Mouse (Mus musculus): ENCODE data around the gene Hyal2. TPM values are rescaled to one million over a fixed set of nuclear protein-coding genes. Genes with fewer than 3 reads are reported as not detected.

Hyal2 gene
- polyA plus RNA-seq, 1 experiment from 2014 or later = 138 TPM

GRCm38 (mm10) chr9:107542352-107542686, 25.4 kb upstream of the Hyal2 start:
- 0% methylated on average over 11 of the region's 11 CpGs for WGBS
- no peak overlapping the region for H3K27ac ChIP-seq (replicated peaks; ENCODE audit: low read depth, low read length)
- no peaks in the 10 kb centered on the region; the same call in none of the 2 replicates for H3K36me3 ChIP-seq (replicated peaks; ENCODE audit: control insufficient read depth, insufficient read depth, low read depth, low read length)
- DNase-seq (ENCODE audit: low spot score) = no peak
- peak overlapping the region; percentile 80 for H3K4me2 ChIP-seq (ENCODE audit: low read depth, low read length)
- no peaks in the 10 kb centered on the region for H3K27me3 ChIP-seq (ENCODE audit: control insufficient read depth, insufficient read depth, low read length)
- no peaks in the 10 kb centered on the region for H3K9me3 ChIP-seq (replicated peaks; ENCODE audit: control insufficient read depth, low read length)
- peak overlapping the region; percentile 67 for H3K9ac ChIP-seq (replicated peaks; ENCODE audit: low read length)
- ATAC-seq (replicated peaks; ENCODE audit: insufficient number of reproducible peaks, low FRiP score, low TSS enrichment, low read depth) = no peak
- H3K4me3 ChIP-seq (ENCODE audit: low read depth, low read length) = peak overlapping the region; percentile 65
- no peaks in the 10 kb centered on the region; the same call in none of the 2 replicates for H3K4me1 ChIP-seq (ENCODE audit: control insufficient read depth, insufficient read depth, low read length)

- DNase-seq (ENCODE audit: low spot score) (no peak), ATAC-seq (replicated peaks; ENCODE audit: insufficient number of reproducible peaks, low FRiP score, low TSS enrichment, low read depth) (no peak)
- no peaks in the 10 kb centered on the region; the same call in none of the 2 replicates for H3K4me1 ChIP-seq (ENCODE audit: control insufficient read depth, insufficient read depth, low read length)
- peak overlapping the region; percentile 65 for H3K4me3 ChIP-seq (ENCODE audit: low read depth, low read length)
- H3K27me3 ChIP-seq (ENCODE audit: control insufficient read depth, insufficient read depth, low read length) = no peaks in the 10 kb centered on the region
- WGBS = 41% methylated on average over 8 of the region's 8 CpGs
- H3K36me3 ChIP-seq (replicated peaks; ENCODE audit: control insufficient read depth, insufficient read depth, low read depth, low read length) = no peaks in the 10 kb centered on the region; the same call in none of the 2 replicates
- H3K27ac ChIP-seq (replicated peaks; ENCODE audit: low read depth, low read length) = no peak overlapping the region
- H3K9me3 ChIP-seq (replicated peaks; ENCODE audit: control insufficient read depth, low read length) = no peaks in the 10 kb centered on the region
- peak overlapping the region; percentile 67 for H3K9ac ChIP-seq (replicated peaks; ENCODE audit: low read length)
- H3K4me2 ChIP-seq (ENCODE audit: low read depth, low read length) = peak overlapping the region; percentile 80
Measured at GRCm38 (mm10) chr9:107542721-107543120, 25.0 kb upstream of the Hyal2 start.

- Histone ChIP-seq H3K9ac (replicated peaks; ENCODE audit: low read length) (no peak overlapping the region; the same call in 1 of the 2 replicates), H3K9me3 (replicated peaks; ENCODE audit: control insufficient read depth, low read length) (no peaks in the 10 kb centered on the region), H3K4me3 (ENCODE audit: low read depth, low read length) (no peak overlapping the region), H3K4me1 (ENCODE audit: control insufficient read depth, insufficient read depth, low read length) (no peaks in the 10 kb centered on the region; the same call in none of the 2 replicates), H3K36me3 (replicated peaks; ENCODE audit: control insufficient read depth, insufficient read depth, low read depth, low read length) (no peaks in the 10 kb centered on the region; the same call in 1 of the 2 replicates), H3K27me3 (ENCODE audit: control insufficient read depth, insufficient read depth, low read length) (no peaks in the 10 kb centered on the region), H3K4me2 (ENCODE audit: low read depth, low read length) (peak overlapping the region; percentile 16), H3K27ac (replicated peaks; ENCODE audit: low read depth, low read length) (no peak overlapping the region)
- ATAC-seq (replicated peaks; ENCODE audit: insufficient number of reproducible peaks, low FRiP score, low TSS enrichment, low read depth) (no peak), DNase-seq (ENCODE audit: low spot score) (no peak)
- WGBS = 84% methylated on average over 11 of the region's 11 CpGs
Measured at GRCm38 (mm10) chr9:107543299-107543698, 24.4 kb upstream of the Hyal2 start.

GRCm38 (mm10) chr9:107544196-107544700, 23.5 kb upstream of the Hyal2 start:
- no peaks in the 10 kb centered on the region; the same call in 1 of the 2 replicates for H3K36me3 ChIP-seq (replicated peaks; ENCODE audit: control insufficient read depth, insufficient read depth, low read depth, low read length)
- no peak overlapping the region for H3K27ac ChIP-seq (replicated peaks; ENCODE audit: low read depth, low read length)
- no peaks in the 10 kb centered on the region for H3K9me3 ChIP-seq (replicated peaks; ENCODE audit: control insufficient read depth, low read length)
- no peaks in the 10 kb centered on the region for H3K27me3 ChIP-seq (ENCODE audit: control insufficient read depth, insufficient read depth, low read length)
- H3K4me1 ChIP-seq (ENCODE audit: control insufficient read depth, insufficient read depth, low read length) = no peaks in the 10 kb centered on the region; the same call in none of the 2 replicates
- no peak overlapping the region for H3K4me3 ChIP-seq (ENCODE audit: low read depth, low read length)
- 92% methylated on average over 17 of the region's 17 CpGs for WGBS
- no peak overlapping the region for H3K4me2 ChIP-seq (ENCODE audit: low read depth, low read length)
- H3K9ac ChIP-seq (replicated peaks; ENCODE audit: low read length) = no peak overlapping the region
- no peak for ATAC-seq (replicated peaks; ENCODE audit: insufficient number of reproducible peaks, low FRiP score, low TSS enrichment, low read depth)
- DNase-seq (ENCODE audit: low spot score) = no peak

- Histone ChIP-seq H3K4me1 (ENCODE audit: control insufficient read depth, insufficient read depth, low read length) (no peaks in the 10 kb centered on the region; the same call in none of the 2 replicates), H3K9me3 (replicated peaks; ENCODE audit: control insufficient read depth, low read length) (no peaks in the 10 kb centered on the region)
- 92% methylated on average over 12 of the region's 12 CpGs for WGBS
Measured at GRCm38 (mm10) chr9:107544729-107545128, 23.0 kb upstream of the Hyal2 start.

GRCm38 (mm10) chr9:107545199-107545598, 22.5 kb upstream of the Hyal2 start:
- 83% methylated on average over 10 of the region's 10 CpGs for WGBS
- H3K9ac ChIP-seq (replicated peaks; ENCODE audit: low read length) = no peak overlapping the region
- no peak overlapping the region for H3K27ac ChIP-seq (replicated peaks; ENCODE audit: low read depth, low read length)
- no peaks in the 10 kb centered on the region for H3K9me3 ChIP-seq (replicated peaks; ENCODE audit: control insufficient read depth, low read length)
- no peaks in the 10 kb centered on the region; the same call in none of the 2 replicates for H3K4me1 ChIP-seq (ENCODE audit: control insufficient read depth, insufficient read depth, low read length)
- no peak overlapping the region for H3K4me3 ChIP-seq (ENCODE audit: low read depth, low read length)
- H3K4me2 ChIP-seq (ENCODE audit: low read depth, low read length) = no peak overlapping the region; the same call in 1 of the 2 replicates
- no peaks in the 10 kb centered on the region; the same call in 1 of the 2 replicates for H3K36me3 ChIP-seq (replicated peaks; ENCODE audit: control insufficient read depth, insufficient read depth, low read depth, low read length)
- DNase-seq (ENCODE audit: low spot score) (no peak), ATAC-seq (replicated peaks; ENCODE audit: insufficient number of reproducible peaks, low FRiP score, low TSS enrichment, low read depth) (no peak)
- no peaks in the 10 kb centered on the region for H3K27me3 ChIP-seq (ENCODE audit: control insufficient read depth, insufficient read depth, low read length)

More at GRCm38 (mm10) chr9:107544729-107545128, 23.0 kb upstream of the Hyal2 start:
- H3K36me3 ChIP-seq (replicated peaks; ENCODE audit: control insufficient read depth, insufficient read depth, low read depth, low read length) = no peaks in the 10 kb centered on the region; the same call in 1 of the 2 replicates
- no peak overlapping the region for H3K4me3 ChIP-seq (ENCODE audit: low read depth, low read length)
- H3K27me3 ChIP-seq (ENCODE audit: control insufficient read depth, insufficient read depth, low read length) = no peaks in the 10 kb centered on the region
- H3K27ac ChIP-seq (replicated peaks; ENCODE audit: low read depth, low read length) = no peak overlapping the region
- H3K9ac ChIP-seq (replicated peaks; ENCODE audit: low read length) = no peak overlapping the region
- ATAC-seq (replicated peaks; ENCODE audit: insufficient number of reproducible peaks, low FRiP score, low TSS enrichment, low read depth) (no peak), DNase-seq (ENCODE audit: low spot score) (no peak)
- no peak overlapping the region for H3K4me2 ChIP-seq (ENCODE audit: low read depth, low read length)

- Histone ChIP-seq H3K4me2 (ENCODE audit: low read depth, low read length) (no peak overlapping the region), H3K36me3 (replicated peaks; ENCODE audit: control insufficient read depth, insufficient read depth, low read depth, low read length) (no peaks in the 10 kb centered on the region; the same call in 1 of the 2 replicates), H3K27me3 (ENCODE audit: control insufficient read depth, insufficient read depth, low read length) (0 out of 2 replicates have a peak, but pooled peaks cover under 1% of the 10 kb centered on the region), H3K4me1 (ENCODE audit: control insufficient read depth, insufficient read depth, low read length) (no peaks in the 10 kb centered on the region; the same call in none of the 2 replicates), H3K9ac (replicated peaks; ENCODE audit: low read length) (no peak overlapping the region), H3K4me3 (ENCODE audit: low read depth, low read length) (no peak overlapping the region), H3K9me3 (replicated peaks; ENCODE audit: control insufficient read depth, low read length) (no peaks in the 10 kb centered on the region), H3K27ac (replicated peaks; ENCODE audit: low read depth, low read length) (no peak overlapping the region)
- ATAC-seq (replicated peaks; ENCODE audit: insufficient number of reproducible peaks, low FRiP score, low TSS enrichment, low read depth) (no peak), DNase-seq (ENCODE audit: low spot score) (peak; percentile 83)
- 13% methylated on average over 3 of the region's 3 CpGs for WGBS
Measured at GRCm38 (mm10) chr9:107545602-107546001, 22.1 kb upstream of the Hyal2 start.

GRCm38 (mm10) chr9:107547026-107547425, 20.7 kb upstream of the Hyal2 start, which contains the start of gene Zmynd10:
TSS of gene Zmynd10 (plus strand) at chr9:107547298.
- Histone ChIP-seq H3K9ac (replicated peaks; ENCODE audit: low read length) (no peak within 1 kb of the TSS), H3K36me3 (replicated peaks; ENCODE audit: control insufficient read depth, insufficient read depth, low read depth, low read length) (no peaks in the 10 kb centered on the region; the same call in 1 of the 2 replicates), H3K4me2 (ENCODE audit: low read depth, low read length) (peak within 1 kb of the TSS; percentile 44), H3K4me1 (ENCODE audit: control insufficient read depth, insufficient read depth, low read length) (no peaks in the 10 kb centered on the region; the same call in none of the 2 replicates), H3K4me3 (ENCODE audit: low read depth, low read length) (no peak within 1 kb of the TSS; the same call in 1 of the 2 replicates), H3K9me3 (replicated peaks; ENCODE audit: control insufficient read depth, low read length) (no peaks in the 10 kb centered on the region), H3K27ac (replicated peaks; ENCODE audit: low read depth, low read length) (no peak within 1 kb of the TSS), H3K27me3 (ENCODE audit: control insufficient read depth, insufficient read depth, low read length) (peaks cover 5% of the 10 kb centered on the region; the same call in 1 of the 2 replicates)
- ATAC-seq (replicated peaks; ENCODE audit: insufficient number of reproducible peaks, low FRiP score, low TSS enrichment, low read depth) (peak; percentile 64), DNase-seq (ENCODE audit: low spot score) (peak; percentile 98)
- WGBS = 5% methylated on average over 20 of the region's 20 CpGs
